Mouse (Mus musculus): Measurements from ENCODE around the gene Opa1.

Gene Opa1

DNA sequence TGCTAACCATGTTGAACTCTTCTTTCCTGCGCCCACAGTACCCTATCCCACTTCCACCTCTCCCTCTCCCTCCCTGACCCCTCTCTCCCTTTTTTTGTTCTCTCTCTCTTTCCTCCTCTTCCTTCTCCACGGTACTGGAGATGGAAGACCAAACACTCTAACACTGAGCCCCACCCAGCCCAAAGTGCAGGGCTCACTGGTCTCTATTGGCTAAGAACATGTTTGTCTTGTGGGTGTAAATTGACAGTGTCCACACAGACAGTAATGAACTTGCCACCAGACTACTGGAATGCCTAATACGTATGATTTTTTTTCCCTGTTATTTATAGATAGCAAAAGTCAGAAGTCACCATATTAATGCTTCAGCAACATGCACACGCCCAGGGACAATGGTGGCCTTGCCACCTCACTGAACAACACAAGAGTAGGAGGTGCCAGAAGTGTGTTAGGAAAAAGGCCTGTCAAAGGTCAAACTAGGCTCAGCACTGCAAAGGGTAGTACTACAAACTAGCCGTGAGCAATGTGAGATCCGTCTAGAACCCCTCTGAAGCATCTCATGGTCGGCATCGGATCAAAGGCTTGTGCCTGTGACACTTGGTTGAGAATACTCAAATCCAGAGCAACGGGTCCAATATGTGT lies 77.2 kb downstream of the Opa1 start:
- DNase-seq (ENCODE audit: low read depth in 2 of 2, low spot score in 2 of 2) = no peak

DNA sequence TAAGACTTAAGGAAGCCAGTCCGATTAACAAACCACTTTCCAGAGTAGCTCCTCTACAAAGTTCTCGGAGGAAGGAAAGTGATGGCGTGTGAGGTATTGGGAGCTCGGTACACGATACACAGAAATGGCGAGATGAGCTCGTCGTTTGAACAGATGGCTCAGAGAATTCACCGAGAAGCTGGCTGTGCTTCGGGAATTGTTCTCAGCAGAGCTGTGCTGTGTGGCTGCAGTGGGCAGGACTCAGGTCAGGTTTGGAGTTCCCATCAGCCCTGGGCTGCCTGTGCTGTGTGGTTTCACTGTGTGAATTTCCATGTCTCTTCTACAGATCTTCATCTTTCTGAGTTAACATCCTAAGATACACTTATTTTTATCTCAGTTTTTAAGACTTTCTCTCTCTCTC lies 77.8 kb downstream of the Opa1 start:
- no peak for DNase-seq (ENCODE audit: low read depth in 2 of 2, low spot score in 2 of 2)

DNA sequence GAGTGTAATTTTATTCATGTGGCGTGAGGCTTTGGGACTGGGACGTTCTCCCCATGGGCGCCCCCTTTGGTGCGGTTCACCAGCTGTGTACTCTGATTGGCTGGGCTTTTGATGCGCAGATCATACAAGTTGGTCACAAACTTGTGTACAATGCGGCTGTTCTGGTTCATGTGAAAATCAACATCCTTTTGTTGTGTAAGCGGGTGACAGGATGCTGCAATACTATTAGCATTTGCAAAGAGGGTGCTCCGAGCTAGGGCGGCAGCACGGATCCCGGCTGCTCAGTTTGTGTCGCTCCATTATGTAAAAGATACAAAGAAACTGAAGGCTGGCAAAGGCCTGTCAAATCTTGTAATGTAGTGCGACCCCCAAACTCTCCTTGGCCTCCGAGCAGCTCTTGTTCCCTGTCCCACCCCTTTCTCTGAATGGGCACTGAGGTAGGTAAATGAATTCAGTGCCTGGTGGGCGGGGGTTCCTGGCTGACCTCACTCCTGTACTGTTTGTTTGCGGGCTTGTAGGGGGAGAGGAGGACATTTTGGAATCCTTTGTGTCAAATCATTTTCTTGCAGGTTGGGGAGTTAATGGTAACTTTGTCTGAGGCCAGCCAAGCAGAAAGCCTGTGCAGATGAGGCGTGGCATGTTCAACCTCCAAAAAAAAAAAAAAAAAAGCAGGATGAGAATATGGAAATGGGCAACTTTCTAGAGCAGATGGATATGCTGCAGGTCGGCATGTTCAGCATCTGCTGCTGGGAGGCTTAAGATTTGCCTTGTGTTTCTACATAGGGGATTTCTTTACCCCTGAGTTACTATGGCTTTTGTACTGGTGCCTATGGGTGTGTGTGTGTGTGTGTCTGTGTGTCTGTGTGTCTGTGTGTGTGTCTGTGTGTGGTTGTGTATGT lies 78.8 kb downstream of the Opa1 start:
- no peak for DNase-seq (ENCODE audit: low read depth in 2 of 2, low spot score in 2 of 2)

GRCm38 (mm10) chr16:29659101-29659810 lies 80.1 kb downstream of the Opa1 start:
- no peak for DNase-seq (ENCODE audit: low read depth in 2 of 2, low spot score in 2 of 2)

GRCm38 (mm10) chr16:29663042-29663758 lies 84.1 kb downstream of the Opa1 start:
- DNase-seq (ENCODE audit: low read depth in 2 of 2, low spot score in 2 of 2) = no peak

DNA sequence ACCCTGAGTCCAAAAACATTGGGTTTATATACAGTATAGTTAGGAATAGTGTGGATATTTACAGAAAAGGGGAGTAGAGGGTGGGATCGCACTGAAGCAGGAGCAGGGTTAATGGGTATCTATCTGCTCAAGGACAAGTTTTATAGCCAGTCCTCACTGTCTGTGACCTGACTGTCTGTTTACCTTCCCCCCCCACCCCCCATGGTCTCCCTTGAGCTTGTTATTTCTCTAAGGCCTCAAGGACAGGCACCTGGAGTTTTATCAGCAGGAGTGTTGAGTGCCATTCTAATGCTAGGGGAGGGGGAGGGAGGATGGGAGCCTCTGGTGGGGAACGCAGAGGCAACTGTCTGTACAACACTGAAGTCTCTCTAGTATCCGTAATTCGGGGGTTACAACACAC lies 85.3 kb downstream of the Opa1 start:
- no peak for DNase-seq (ENCODE audit: low read depth in 2 of 2, low spot score in 2 of 2)

DNA sequence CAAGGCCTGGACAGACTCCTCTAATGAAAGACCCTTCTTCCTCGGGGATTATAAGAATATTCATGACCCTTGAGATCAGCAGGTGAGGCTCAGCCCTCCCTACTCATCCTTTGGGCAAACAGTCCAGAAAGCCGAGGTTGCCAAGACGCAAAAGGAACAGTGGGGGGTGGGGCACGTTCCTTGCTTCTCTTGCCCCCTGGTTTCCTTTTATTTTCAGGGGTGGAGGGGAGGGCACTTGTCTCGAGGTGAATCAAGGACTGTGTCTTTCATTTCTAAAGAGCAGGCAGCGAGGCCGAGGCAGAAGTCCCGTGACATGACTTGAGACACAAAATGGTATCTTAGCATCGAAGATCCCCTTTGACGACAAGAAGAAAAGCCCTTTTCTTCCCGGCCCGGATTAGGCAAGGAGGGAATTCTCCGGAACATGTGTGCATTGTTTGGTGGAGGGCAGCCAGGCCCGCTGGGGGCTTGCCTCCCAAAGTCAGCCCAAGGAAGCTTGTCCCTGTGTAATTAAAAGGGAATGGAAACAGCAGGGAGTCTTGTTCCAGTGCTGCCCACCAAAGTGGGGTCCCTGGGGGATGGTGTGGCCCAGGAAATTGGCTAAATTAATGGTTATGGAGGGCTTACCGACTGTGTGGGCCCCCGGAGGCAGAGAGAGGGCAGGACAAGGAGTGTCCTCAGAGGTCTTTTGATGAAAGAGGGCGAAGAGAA lies 88.0 kb downstream of the Opa1 start:
- no peak for DNase-seq (ENCODE audit: low read depth in 2 of 2, low spot score in 2 of 2)

- no peak for DNase-seq (ENCODE audit: low read depth in 2 of 2, low spot score in 2 of 2)
Observed at GRCm38 (mm10) chr16:29667702-29668061, 88.5 kb downstream of the Opa1 start.

DNA sequence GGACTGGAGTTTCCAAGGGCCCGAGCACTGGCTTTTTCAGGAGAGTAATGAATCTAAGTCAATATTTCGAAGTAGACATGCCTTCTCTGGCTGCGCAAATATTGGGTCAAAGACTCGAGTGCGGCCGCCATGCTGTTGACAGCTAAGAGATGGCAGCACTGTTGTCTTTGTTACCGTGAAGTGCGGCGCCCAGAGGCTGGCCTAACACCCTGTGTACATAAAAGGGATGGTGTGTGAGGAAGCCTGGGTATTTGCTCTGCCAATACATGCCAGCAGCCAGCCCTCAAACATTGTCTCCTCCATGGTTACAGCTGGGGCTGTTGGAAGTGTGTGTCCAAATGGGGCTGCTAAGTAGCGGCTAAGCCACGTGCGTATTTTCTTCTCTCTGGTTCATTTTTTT lies 89.3 kb downstream of the Opa1 start:
- no peak for DNase-seq (ENCODE audit: low read depth in 2 of 2, low spot score in 2 of 2)

DNA sequence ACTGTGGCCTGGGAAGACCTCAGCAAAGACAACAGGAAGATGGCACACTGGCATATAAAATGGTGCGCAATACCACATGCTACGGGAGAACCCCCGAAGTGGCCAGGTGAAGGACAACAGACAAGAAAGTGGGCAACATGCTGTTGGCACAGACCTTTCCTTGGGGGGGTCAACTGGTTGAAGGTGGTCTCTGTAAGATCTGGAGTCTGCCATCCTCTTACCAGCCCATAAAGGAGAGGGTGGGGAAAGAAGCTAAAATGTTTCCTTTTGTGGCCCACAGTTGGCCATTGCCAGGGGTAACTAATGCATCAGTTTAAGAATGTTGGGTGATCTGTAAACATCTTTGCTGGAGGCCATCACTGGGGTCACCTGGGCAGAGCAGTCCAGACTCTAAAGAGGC lies 91.7 kb downstream of the Opa1 start:
- no peak for DNase-seq (ENCODE audit: low read depth in 2 of 2, low spot score in 2 of 2)

DNA sequence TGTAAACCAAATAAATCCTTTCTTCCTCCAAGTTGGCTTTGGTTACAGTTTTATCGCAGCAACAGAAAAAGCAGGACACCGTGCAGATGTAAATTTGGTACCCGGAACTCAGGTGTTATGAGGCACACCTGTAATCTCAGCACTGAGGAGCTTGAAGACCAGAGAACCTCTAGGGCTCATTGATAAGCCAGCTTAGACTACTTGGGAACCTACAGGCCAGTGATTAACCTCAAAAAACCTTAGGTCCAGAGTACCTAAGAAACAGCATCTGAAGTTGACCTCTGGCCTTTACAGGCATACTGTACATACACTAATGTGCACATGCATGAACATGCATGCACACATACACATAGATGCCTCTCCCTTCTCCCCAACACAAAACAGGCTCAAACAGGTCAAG lies 94.1 kb downstream of the Opa1 start:
- DNase-seq (ENCODE audit: low read depth in 2 of 2, low spot score in 2 of 2) = no peak

DNA sequence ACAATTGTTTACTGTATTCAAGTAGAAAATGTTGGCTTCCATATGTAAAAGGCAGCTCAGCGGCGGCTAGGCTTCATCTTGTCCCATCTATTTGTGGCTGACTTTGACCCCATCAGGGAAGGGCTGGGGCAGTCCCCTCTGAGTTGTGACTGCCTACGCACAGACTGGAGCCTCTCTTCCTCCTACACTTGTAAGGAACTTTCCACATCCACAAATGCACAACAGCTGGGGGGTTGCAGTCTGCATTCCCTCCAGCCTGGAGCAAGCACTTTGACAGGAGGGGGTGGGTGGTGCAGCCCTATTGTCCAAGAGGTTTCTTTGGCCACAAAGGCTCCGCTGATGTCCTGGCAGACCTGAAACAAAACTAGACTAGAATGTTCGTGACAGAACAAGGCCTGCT lies 100.5 kb downstream of the Opa1 start:
- DNase-seq (ENCODE audit: low read depth in 2 of 2, low spot score in 2 of 2) = no peak

DNA sequence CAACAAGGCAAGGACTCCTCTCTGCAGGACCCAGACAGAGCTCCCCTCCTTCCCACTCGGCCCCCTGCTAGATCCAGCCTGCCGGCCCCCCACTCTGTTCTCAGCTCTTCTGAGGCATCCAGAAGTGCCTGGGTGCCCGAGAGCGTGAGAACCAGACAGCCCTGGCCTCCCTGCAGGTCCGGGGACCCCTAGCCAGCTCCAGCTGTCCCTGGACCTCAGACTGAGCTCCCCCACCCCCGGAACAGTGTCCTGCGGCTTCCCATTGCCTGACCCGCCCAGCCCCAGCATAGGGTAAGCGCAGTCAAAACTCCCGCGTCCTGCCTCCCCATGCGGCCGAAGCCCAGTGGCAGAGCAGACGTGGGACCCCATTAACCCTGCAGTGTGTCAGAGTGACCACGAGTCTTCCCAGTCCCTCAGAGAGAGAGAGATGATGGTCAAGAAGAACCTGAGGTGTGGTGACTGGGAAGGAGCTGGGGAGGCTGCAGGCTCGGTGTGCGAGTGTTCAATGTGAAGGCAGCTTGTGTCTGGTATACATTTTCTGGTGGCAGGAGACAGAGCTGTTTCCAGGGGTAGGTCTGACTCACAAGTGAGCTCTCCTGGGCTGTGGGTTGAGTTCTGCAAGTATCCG lies 101.5 kb downstream of the Opa1 start:
- no peak for DNase-seq (ENCODE audit: low read depth in 2 of 2, low spot score in 2 of 2)

GRCm38 (mm10) chr16:29682555-29683431 lies 103.7 kb downstream of the Opa1 start:
- DNase-seq (ENCODE audit: low read depth in 2 of 2, low spot score in 2 of 2) = no peak

- DNase-seq (ENCODE audit: low read depth in 2 of 2, low spot score in 2 of 2) = no peak
Observed at GRCm38 (mm10) chr16:29683563-29683962, 104.4 kb downstream of the Opa1 start.

DNA sequence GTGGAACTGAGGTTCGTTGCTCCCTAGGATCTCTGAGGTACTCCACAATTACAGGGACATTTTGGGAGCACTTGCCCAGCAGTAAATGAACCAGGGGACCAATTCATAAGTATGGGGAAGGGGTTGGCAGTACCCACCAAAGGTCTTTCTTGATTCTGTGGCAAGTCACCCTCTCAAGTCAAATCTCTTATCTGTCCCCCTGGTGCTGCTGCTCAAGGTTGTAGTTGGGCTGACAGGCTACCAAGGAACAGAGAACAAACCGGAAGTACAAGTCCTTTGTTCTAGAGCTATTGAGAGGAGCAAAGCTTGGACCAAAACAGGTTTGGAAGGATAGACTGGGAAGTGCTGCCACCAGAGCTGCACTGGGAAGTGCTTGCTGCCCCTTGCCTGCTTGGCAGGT lies 105.0 kb downstream of the Opa1 start:
- DNase-seq (ENCODE audit: low read depth in 2 of 2, low spot score in 2 of 2) = no peak

DNA sequence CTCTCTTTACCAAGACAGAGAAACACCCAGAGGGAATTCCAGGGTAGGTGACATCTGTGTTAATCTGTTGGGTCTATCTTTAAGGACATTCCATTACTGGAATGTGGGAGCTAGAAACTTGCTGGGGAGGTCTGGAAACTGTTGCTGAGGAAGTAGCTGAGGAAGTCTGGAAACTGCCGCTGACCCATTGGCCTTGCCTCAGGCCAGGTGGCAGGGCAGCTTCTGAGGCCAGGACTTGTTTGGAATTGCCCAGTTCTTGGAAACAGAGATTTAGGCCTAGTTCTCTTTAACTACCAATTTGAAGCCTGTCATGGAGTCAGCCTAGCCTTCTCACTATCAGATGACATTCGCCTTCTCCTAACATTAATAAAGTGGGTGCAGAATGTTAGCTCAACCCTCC lies 105.5 kb downstream of the Opa1 start:
- no peak for DNase-seq (ENCODE audit: low read depth in 2 of 2, low spot score in 2 of 2)

- no peak for DNase-seq (ENCODE audit: low read depth in 2 of 2, low spot score in 2 of 2)
Observed at GRCm38 (mm10) chr16:29686141-29686540, 107.0 kb downstream of the Opa1 start.

Measured in CD8-positive naive resting alpha-beta T cell, adult 2 months (primary cell).